ENCODE assay signal across 8 mouse cellular contexts in the genomic region with DNA sequence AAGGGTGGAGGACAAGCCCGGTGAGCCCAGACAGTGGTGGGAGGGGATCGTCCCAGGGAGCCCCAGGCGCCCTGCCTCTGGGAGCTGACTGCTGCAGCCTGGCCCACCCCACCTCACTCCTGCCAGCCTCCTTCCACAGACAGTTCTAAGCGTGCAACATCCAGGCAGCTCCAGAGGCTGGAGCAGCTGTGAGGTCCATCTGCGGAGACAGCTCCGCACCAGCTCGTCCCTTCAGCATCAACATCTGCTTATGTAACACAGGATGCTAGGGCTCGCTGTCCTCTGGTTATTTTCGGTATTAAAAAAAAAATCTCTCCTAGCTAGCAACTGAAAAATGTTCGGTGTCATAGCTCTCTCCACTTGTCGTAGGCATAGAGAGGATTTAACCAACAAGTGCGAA. TPM values are rescaled to one million over a fixed set of nuclear protein-coding genes. Genes with fewer than 3 reads are reported as not detected.
A peak's percentile ranks its signal among the peaks of the same experiment; 100 is the strongest.
DNase-seq lines count a peak whose midpoint lies in the region; ATAC-seq and TF ChIP-seq lines count a peak whose summit lies in the region.

No protein-coding gene starts in this region.

- peak overlapping the region; percentile 65 for H3ac ChIP-seq in C2C12 (ENCODE audit: control insufficient read depth, insufficient read length, low read depth)

- no peak for TF ChIP-seq CTCF in C2C12 (IDR thresholded peaks at IDR 0.05; ENCODE audit: control insufficient read depth, insufficient read depth, insufficient read length)

- ATAC-seq in forebrain, embryonic 11.5 days (replicated peaks; ENCODE audit: low FRiP score), result peak; percentile 71
- ATAC-seq in midbrain, embryonic 13.5 days, result peak; percentile 92

- peaks cover 9% of the 10 kb centered on the region for H3K79me3 ChIP-seq in C2C12 (ENCODE audit: low read depth)

- peak; percentile 24 for DNase-seq in adipocyte (ENCODE audit: low spot score)
- DNase-seq in forebrain, embryonic 11.5 days (ENCODE audit: low spot score), result peak; percentile 53
- peak; percentile 30 to 36 for DNase-seq in heart, postnatal 10 days
- peak; percentile 14 to 31 for DNase-seq in layer of hippocampus, postnatal 36 days
- DNase-seq in testis, postnatal 14 days (ENCODE audit: low spot score), result peak; percentile 6
- DNase-seq in ovary, postnatal 10 days (ENCODE audit: low spot score), result no peak

- H3K27me3 ChIP-seq in C2C12 (ENCODE audit: control insufficient read depth, insufficient read depth, insufficient read length), result no peaks in the 10 kb centered on the region
- H3K27me3 ChIP-seq in forebrain, embryonic 11.5 days (ENCODE audit: control insufficient read depth, insufficient read depth, low read length), result 0 out of 2 replicates have a peak, but pooled peaks cover 2% of the 10 kb centered on the region
- H3K27me3 ChIP-seq in midbrain, embryonic 13.5 days, result no peaks in the 10 kb centered on the region

- H3K4me3 ChIP-seq in C2C12 (ENCODE audit: insufficient read depth, poor library complexity, severe bottlenecking), result peak overlapping the region; percentile 40
- H3K4me3 ChIP-seq in forebrain, embryonic 11.5 days (ENCODE audit: low read depth, low read length), result peak overlapping the region; percentile 28
- peak overlapping the region; percentile 47 for H3K4me3 ChIP-seq in midbrain, embryonic 13.5 days (replicated peaks)

- H3K4me2 ChIP-seq in forebrain, embryonic 11.5 days (ENCODE audit: low read depth, low read length, severe bottlenecking), result peak overlapping the region; percentile 66
- H3K4me2 ChIP-seq in midbrain, embryonic 13.5 days (replicated peaks), result peak overlapping the region; percentile 71

- WGBS in forebrain, embryonic 11.5 days, result 22% methylated on average over 12 of the region's 12 CpGs
- 20% methylated on average over 12 of the region's 12 CpGs for WGBS in midbrain, embryonic 13.5 days

- no peaks in the 10 kb centered on the region for H3K36me3 ChIP-seq in C2C12 (ENCODE audit: control insufficient read depth, insufficient read depth)
- no peaks in the 10 kb centered on the region for H3K36me3 ChIP-seq in forebrain, embryonic 11.5 days (ENCODE audit: control insufficient read depth, insufficient read depth, low read length)
- H3K36me3 ChIP-seq in midbrain, embryonic 13.5 days, result no peaks in the 10 kb centered on the region

- no peak overlapping the region for H3K27ac ChIP-seq in forebrain, embryonic 11.5 days (ENCODE audit: low read depth, low read length)
- H3K27ac ChIP-seq in midbrain, embryonic 13.5 days, result no peak overlapping the region

- H3K9me3 ChIP-seq in forebrain, embryonic 11.5 days (ENCODE audit: control insufficient read depth, low read length), result no peaks in the 10 kb centered on the region
- no peaks in the 10 kb centered on the region for H3K9me3 ChIP-seq in midbrain, embryonic 13.5 days

- H3K79me2 ChIP-seq in C2C12 (ENCODE audit: control insufficient read depth, insufficient read depth), result peaks cover 35% of the 10 kb centered on the region

- H3K4me1 ChIP-seq in forebrain, embryonic 11.5 days (replicated peaks; ENCODE audit: control insufficient read depth, insufficient read depth, low read length), result peaks cover 4% of the 10 kb centered on the region; the same call in 1 of the 2 replicates
- H3K4me1 ChIP-seq in midbrain, embryonic 13.5 days (replicated peaks), result peaks cover 11% of the 10 kb centered on the region; the same call in 1 of the 2 replicates

- intact Hi-C loops in heart, postnatal 10 days (cut with DNase I), result no loop called here

- peak overlapping the region; percentile 40 for H3K9ac ChIP-seq in forebrain, embryonic 11.5 days (ENCODE audit: low read length)
- H3K9ac ChIP-seq in midbrain, embryonic 13.5 days (replicated peaks), result peak overlapping the region; percentile 63

TF ChIP-seq in C2C12, 6 proteins besides CTCF, POLR2A, EP300 and RAD21:
- TF ChIP-seq MYOG (IDR thresholded peaks at IDR 0.05; ENCODE audit: control insufficient read depth, extremely low read depth, insufficient read length) (no peak), MAX (IDR thresholded peaks at IDR 0.05) (peak; percentile 12), MYOD1 (IDR thresholded peaks at IDR 0.05; ENCODE audit: control insufficient read depth, insufficient read length, low read depth) (peak; percentile 12)
TF ChIP-seq in C2C12: peak in this region for 2.

RNA-seq across cellular contexts. Expression of a gene that starts 0.7 kb away (rescaled TPM):
- polyA plus RNA-seq in C2C12 (2012; fragmentation: generic; extraction: Trizol), result 5.2 TPM
- 1.1 and 1.4 TPM in 2 replicates for polyA plus RNA-seq in forebrain, embryonic 11.5 days (2014; fragmentation: Nextera tagmentation; extraction: Ambion mirVana)
- total RNA-seq in heart, postnatal 10 days (2021), result 1 to 10 TPM; 7.2 TPM
- total RNA-seq in layer of hippocampus, postnatal 36 days (2021), result 1 to 10 TPM in 1 of 2 experiments, under 1 TPM in 1; 0.37 to 1.4 TPM
- polyA plus RNA-seq in midbrain, embryonic 13.5 days (2015; fragmentation: Nextera tagmentation; extraction: Ambion mirVana), result 2.1 and 4.3 TPM in 2 replicates
